Mouse (Mus musculus) forebrain, embryonic 11.5 days (tissue): Measurements from ENCODE around the gene Agbl4. TPM values are rescaled to one million over a fixed set of nuclear protein-coding genes. Genes with fewer than 3 reads are reported as not detected.

Source experiments
- ATAC-seq: fragments of 200-750 bp; cut with Nextera tagmentation; replicated peaks from 2 replicates; pipeline ENCODE4 v1.8.0; 2017; ENCODE audit warnings: moderate TSS enrichment; ENCODE audit not compliant: low FRiP score
- DNase-seq: peaks from one replicate; pipeline ENCODE4 v3.0.0-alpha.2; 2017; ENCODE audit warnings: low spot score
- H3K27ac ChIP-seq: fragments of 300-500 bp; sonication (generic); 2 replicates; pipeline ENCODE4 v1.5.1; 2014; ENCODE audit warnings: low read depth, low read length
- H3K27me3 ChIP-seq: fragments of 300-500 bp; sonication (generic); 2 replicates; pipeline ENCODE4 v1.6.1; 2014; ENCODE audit warnings: mild to moderate bottlenecking, low read length, mixed read lengths; ENCODE audit not compliant: control insufficient read depth, insufficient read depth
- H3K36me3 ChIP-seq: fragments of 300-500 bp; sonication (generic); 2 replicates; pipeline ENCODE4 v1.6.1; 2014; ENCODE audit warnings: mild to moderate bottlenecking, low read length, moderate library complexity, mixed read lengths; ENCODE audit not compliant: control insufficient read depth, insufficient read depth
- H3K4me1 ChIP-seq: fragments of 300-500 bp; sonication (generic); replicated peaks from 2 replicates; pipeline ENCODE4 v1.6.1; 2014; ENCODE audit warnings: low read length, mixed read lengths; ENCODE audit not compliant: control insufficient read depth, insufficient read depth
- H3K4me2 ChIP-seq: fragments of 300-500 bp; sonication (generic); 2 replicates; pipeline ENCODE4 v1.6.1; 2014; ENCODE audit warnings: low read depth, mild to moderate bottlenecking, low read length, moderate library complexity, mixed read lengths; ENCODE audit not compliant: severe bottlenecking
- H3K4me3 ChIP-seq: fragments of 300-500 bp; sonication (generic); 2 replicates; pipeline ENCODE4 v1.5.1; 2014; ENCODE audit warnings: low read depth, low read length
- H3K9ac ChIP-seq: fragments of 300-500 bp; sonication (generic); 2 replicates; pipeline ENCODE4 v1.6.1; 2014; ENCODE audit warnings: low read length
- H3K9me3 ChIP-seq: fragments of 300-500 bp; sonication (generic); 2 replicates; pipeline ENCODE4 v1.6.1; 2016; ENCODE audit warnings: low read length, mixed read lengths; ENCODE audit not compliant: control insufficient read depth
- WGBS: fragments of 180-500 bp; shearing (Covaris S2); extraction: QIAGEN DNeasy Blood & Tissue Kit; methylation state at CpG from one replicate; pipeline ENCODE4 v1.1.7; 2014; 5-methylcytosine and 5-hydroxymethylcytosine counted together
- polyA plus RNA-seq: library from polyadenylated mRNA; unstranded; fragments of >200 nt; fragmentation: Nextera tagmentation; extraction: Ambion mirVana; gene quantifications from 2 replicates; pipeline ENCODE4 v1.2.1, GENCODE M21; 2014

The Agbl4 gene
- polyA plus RNA-seq, 1 experiment from 2014 or later: 1.1 TPM

DNA sequence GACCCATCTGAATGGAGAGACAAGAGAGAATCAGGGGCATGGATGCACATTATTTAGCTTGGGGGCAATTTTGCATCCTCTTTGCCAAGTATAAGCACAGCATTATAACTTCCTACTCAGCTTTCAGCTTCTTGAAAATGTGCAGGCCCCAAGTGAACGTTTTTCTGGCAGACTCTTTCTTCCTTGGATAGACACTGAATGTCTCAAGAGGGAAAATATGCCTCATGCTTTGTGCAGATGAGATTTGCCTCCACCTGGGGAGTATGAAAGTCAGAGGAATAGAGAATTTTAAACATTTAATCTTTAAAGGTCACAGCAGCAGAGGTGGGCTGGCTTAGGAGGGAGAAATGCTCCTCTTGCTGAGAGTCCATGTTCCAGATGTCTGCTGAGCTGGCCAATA, 1005.8 kb downstream of the Agbl4 start:
- no peak overlapping the region for H3K9ac ChIP-seq
- H3K27ac ChIP-seq: no peak overlapping the region
- no peak overlapping the region for H3K4me3 ChIP-seq
- H3K27me3 ChIP-seq: no peaks in the 10 kb centered on the region
- no peaks in the 10 kb centered on the region for H3K9me3 ChIP-seq
- H3K4me1 ChIP-seq: no peaks in the 10 kb centered on the region
- no peak for ATAC-seq
- no peak for DNase-seq
- WGBS: 58% methylated on average over 1 of the region's 1 CpGs
- H3K36me3 ChIP-seq: no peaks in the 10 kb centered on the region
- H3K4me2 ChIP-seq: no peak overlapping the region

DNA sequence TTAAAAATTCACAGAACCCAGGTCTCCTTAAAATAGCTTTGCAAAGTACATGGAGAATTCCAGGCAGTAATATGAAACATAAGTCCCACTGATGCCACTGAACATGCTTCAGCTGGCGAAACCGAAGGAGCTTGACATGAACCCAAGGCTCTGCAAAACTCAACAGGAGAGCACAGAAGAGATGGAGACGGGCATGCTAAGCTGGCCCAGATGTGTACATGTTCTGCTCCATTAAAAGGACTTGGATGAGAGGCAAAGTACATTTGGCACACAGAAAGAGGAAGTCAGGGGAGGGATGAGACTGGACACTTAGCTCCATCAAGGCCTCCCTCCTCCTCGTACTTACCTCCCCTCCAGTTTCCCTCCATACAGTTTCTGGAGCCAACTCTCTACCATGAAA, 1013.3 kb downstream of the Agbl4 start:
- Histone ChIP-seq H3K27ac (no peak overlapping the region), H3K9ac (no peak overlapping the region), H3K4me1 (no peaks in the 10 kb centered on the region; the same call in 1 of the 2 replicates), H3K4me3 (no peak overlapping the region), H3K9me3 (no peaks in the 10 kb centered on the region), H3K27me3 (no peaks in the 10 kb centered on the region), H3K36me3 (no peaks in the 10 kb centered on the region), H3K4me2 (no peak overlapping the region)
- no peak for ATAC-seq
- no peak for DNase-seq
- WGBS: 89% methylated on average over 4 of the region's 4 CpGs

DNA sequence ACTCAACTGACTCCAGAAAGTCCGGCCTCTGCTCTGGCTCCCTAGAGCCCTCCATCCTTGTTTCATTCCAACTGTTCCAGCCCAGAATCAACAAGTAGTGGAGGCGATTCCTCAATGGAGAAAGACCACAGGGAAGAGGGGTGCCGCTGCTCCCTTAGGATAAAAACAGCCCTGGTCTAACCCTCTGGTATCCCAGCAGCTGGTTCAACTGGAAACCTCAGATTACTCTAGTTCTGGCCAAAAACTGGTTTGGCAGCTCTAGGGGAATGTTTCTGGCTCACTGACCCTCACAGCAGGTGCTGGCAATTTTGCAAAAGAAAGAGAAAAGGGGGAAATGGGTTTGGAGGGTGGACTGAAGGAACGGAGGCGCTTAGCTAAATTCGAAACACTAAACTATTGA, 1016.9 kb downstream of the Agbl4 start:
- Histone ChIP-seq H3K4me3 (peak overlapping the region; percentile 73), H3K4me2 (peak overlapping the region; percentile 87), H3K27ac (no peak overlapping the region), H3K4me1 (no peaks in the 10 kb centered on the region; the same call in none of the 2 replicates), H3K27me3 (no peaks in the 10 kb centered on the region), H3K36me3 (no peaks in the 10 kb centered on the region), H3K9me3 (no peaks in the 10 kb centered on the region), H3K9ac (peak overlapping the region; percentile 86)
- under 1% methylated on average over 6 of the region's 6 CpGs for WGBS
- ATAC-seq (peak; percentile 10), DNase-seq (no peak)

DNA sequence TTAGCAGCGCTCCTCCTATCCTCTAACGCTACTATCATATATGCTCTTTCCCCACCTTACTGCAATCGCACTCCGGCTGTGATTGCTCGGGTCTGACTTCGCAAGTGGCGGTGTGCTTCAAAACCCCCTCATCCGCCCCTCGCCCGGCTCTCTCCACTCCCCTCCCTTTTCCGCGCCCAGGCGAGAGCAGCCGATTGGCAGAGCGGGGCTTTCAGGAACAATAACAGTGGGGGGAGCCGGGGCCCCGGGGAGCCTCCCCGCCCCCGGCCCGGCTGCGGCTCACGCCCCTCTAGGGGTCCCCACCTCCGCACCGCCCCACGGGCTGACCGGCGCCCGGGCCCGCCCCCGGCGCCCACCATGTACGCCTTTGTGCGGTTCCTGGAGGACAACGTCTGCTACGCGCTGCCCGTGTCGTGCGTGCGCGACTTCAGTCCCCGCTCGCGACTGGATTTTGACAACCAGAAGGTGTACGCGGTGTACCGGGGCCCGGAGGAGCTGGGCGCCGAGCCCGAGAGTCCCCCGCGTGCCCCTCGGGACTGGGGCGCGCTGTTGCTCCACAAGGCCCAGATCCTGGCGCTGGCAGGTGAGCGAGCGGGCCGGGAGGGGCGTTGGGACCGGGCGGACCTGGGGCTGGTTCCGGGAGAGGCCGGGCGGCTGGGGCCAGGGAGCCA, 1017.5 kb downstream of the Agbl4 start, which contains the start of gene Bend5:
Bend5 (plus strand) TSS at position 189 of the 671 bp plus-strand sequence.
- Histone ChIP-seq H3K27ac (peak within 1 kb of the TSS; percentile 66; the same call in 1 of the 2 replicates), H3K9me3 (no peaks in the 10 kb centered on the region), H3K4me3 (peak within 1 kb of the TSS; percentile 73), H3K4me1 (no peaks in the 10 kb centered on the region; the same call in none of the 2 replicates), H3K9ac (peak within 1 kb of the TSS; percentile 86), H3K27me3 (no peaks in the 10 kb centered on the region), H3K4me2 (peak within 1 kb of the TSS; percentile 87), H3K36me3 (no peaks in the 10 kb centered on the region)
- ATAC-seq: peak; percentile 97
- peak; percentile 95 for DNase-seq
- under 1% methylated on average over 60 of the region's 66 CpGs for WGBS

DNA sequence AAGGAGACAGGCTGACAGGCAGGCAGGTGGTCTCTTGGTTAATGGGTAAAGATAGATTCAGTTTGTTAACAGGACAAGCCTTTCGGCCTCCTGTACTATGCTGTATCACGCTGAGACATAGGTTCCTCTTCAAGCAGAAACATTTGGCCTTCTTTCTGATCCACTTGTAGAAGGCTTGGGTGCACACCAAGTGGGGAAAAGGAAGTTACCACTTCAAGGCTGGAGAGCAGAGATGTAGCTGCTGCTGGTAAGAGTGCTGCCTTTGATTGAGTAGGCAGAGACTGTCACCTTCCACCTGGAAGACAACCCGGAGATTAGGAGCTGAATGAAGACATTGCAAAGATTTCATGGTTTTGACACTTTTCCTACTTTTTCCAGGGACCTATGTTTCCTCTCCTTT, 1018.7 kb downstream of the Agbl4 start:
- Histone ChIP-seq H3K36me3 (no peaks in the 10 kb centered on the region), H3K4me1 (no peaks in the 10 kb centered on the region; the same call in none of the 2 replicates), H3K27ac (no peak overlapping the region), H3K4me2 (peak overlapping the region; percentile 87), H3K9ac (peak overlapping the region; percentile 86), H3K27me3 (no peaks in the 10 kb centered on the region), H3K4me3 (peak overlapping the region; percentile 73), H3K9me3 (no peaks in the 10 kb centered on the region)
- 70% methylated on average over 3 of the region's 3 CpGs for WGBS
- ATAC-seq (no peak), DNase-seq (no peak)

DNA sequence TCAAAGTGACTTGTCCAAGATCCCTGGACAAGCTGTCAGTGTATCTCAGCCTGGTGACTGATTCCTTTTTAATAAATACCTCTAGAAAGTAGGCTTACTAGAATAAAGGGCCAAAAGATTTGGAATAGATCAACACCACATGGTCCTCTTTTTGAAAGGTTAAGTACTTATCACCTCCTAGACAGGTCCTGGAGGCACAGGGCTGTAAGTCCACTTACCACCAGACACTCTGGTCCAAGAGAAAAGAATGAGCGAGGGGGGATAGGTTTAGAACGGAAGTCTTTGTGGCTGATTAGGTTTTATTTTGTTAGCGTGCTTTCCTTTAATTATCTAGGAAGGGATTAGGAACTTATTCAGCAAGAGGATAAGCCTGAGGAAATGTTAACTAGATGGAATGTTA, 1019.1 kb downstream of the Agbl4 start:
- ATAC-seq (no peak), DNase-seq (no peak)
- no peaks in the 10 kb centered on the region for H3K27me3 ChIP-seq
- H3K9me3 ChIP-seq: no peaks in the 10 kb centered on the region
- no peak overlapping the region for H3K4me3 ChIP-seq
- H3K4me1 ChIP-seq: no peaks in the 10 kb centered on the region; the same call in none of the 2 replicates
- no peaks in the 10 kb centered on the region for H3K36me3 ChIP-seq
- H3K9ac ChIP-seq: no peak overlapping the region
- WGBS: 20% methylated on average over 3 of the region's 3 CpGs
- no peak overlapping the region for H3K4me2 ChIP-seq
- no peak overlapping the region for H3K27ac ChIP-seq

DNA sequence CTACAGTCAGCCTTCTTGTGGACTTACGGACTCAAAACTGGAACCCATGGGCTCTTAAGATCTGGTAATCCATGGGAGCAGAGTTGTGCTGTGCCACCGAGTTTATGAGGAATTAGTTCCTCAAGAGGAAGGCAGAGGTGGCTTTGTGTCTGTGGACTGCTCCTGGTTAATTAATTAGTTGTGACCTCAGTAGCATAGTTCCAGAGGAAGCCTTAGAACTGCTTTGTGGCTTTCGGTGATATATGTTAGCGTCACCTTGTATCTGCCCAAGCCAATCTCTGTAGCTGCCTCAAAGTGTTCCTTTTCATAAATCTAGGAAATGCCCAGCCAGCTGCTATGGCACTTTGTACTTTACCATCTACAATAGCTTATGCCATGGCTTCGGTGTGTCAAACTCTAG, 1020.3 kb downstream of the Agbl4 start:
- Histone ChIP-seq H3K9ac (no peak overlapping the region), H3K4me3 (no peak overlapping the region), H3K36me3 (no peaks in the 10 kb centered on the region), H3K4me1 (no peaks in the 10 kb centered on the region; the same call in none of the 2 replicates), H3K4me2 (no peak overlapping the region), H3K9me3 (no peaks in the 10 kb centered on the region), H3K27ac (no peak overlapping the region), H3K27me3 (no peaks in the 10 kb centered on the region)
- DNase-seq (no peak), ATAC-seq (no peak)
- 86% methylated on average over 5 of the region's 5 CpGs for WGBS

DNA sequence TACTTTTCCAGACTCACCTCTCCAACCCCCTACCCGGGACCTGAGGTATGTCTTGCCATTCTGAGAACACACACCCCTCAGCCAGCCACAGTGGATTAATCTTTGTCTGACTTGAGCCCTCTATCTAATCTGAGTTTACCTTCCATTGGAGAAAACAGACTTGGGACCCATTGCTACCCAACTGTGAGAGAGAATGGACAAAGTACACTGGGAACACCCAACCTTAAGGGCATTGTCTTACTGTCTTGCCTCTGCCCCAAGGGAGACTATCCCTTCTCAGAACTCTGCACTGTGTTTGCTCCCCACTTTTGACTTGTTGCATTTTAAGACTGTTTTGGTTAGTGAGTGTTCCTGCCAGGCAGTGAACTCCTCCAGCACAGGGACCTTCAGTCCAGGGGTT, 1022.0 kb downstream of the Agbl4 start:
- ATAC-seq (no peak), DNase-seq (no peak)
- Histone ChIP-seq H3K27me3 (no peaks in the 10 kb centered on the region), H3K4me2 (no peak overlapping the region), H3K9me3 (no peaks in the 10 kb centered on the region), H3K4me1 (no peaks in the 10 kb centered on the region; the same call in none of the 2 replicates), H3K27ac (no peak overlapping the region), H3K9ac (no peak overlapping the region), H3K36me3 (no peaks in the 10 kb centered on the region), H3K4me3 (no peak overlapping the region)
- WGBS: 85% methylated on average over 1 of the region's 1 CpGs

DNA sequence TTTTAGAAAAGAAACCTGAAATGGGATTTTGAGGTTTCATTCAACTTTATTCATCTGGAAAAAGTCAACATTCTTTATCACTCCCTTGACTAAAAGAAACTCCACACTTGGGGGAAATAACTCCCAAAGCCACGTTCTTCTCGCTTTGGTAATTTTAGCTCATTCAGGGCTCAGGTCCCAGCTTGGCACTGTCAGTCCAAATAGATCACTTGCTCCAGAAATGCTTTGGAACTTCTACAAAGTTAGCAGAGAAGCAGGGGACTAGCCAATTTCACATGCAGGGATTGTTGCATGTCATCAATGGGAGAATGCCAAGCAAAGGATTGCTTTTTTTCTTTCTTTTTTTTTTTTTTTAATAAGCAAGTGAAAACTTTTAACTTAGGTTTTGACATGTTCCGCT, 1022.6 kb downstream of the Agbl4 start:
- no peaks in the 10 kb centered on the region; the same call in 1 of the 2 replicates for H3K4me1 ChIP-seq
- no peak overlapping the region for H3K9ac ChIP-seq
- no peak for DNase-seq
- H3K36me3 ChIP-seq: no peaks in the 10 kb centered on the region
- no peaks in the 10 kb centered on the region for H3K9me3 ChIP-seq
- ATAC-seq: no peak
- H3K27me3 ChIP-seq: no peaks in the 10 kb centered on the region
- 80% methylated on average over 3 of the region's 3 CpGs for whole genome bisulfite sequencing
- no peak overlapping the region for H3K27ac ChIP-seq
- H3K4me3 ChIP-seq: no peak overlapping the region
- H3K4me2 ChIP-seq: no peak overlapping the region
